Mouse (Mus musculus): ENCODE data around the gene Gmppb.

- no peak for TF ChIP-seq CTCF (IDR thresholded peaks at IDR 0.05; ENCODE audit: borderline replicate concordance, insufficient read depth, low read length)
- no peak for TF ChIP-seq POLR2A (IDR thresholded peaks at IDR 0.05; ENCODE audit: low read depth, low read length)
These were observed 20.5 kb downstream of the Gmppb start for GRCm38 (mm10) chr9:108069529-108069928.

All from embryonic fibroblast, embryonic 13.5 days (primary cell).